Mouse (Mus musculus) C2C12 (cell line): Measurements from ENCODE around the gene Bckdhb. TPM values are rescaled to one million over a fixed set of nuclear protein-coding genes. Genes with fewer than 3 reads are reported as not detected.

Experiments
- H3K27me3 ChIP-seq: one replicate; pipeline ENCODE4 v1.6.1; 2011; ENCODE audit not compliant: control insufficient read depth, insufficient read depth, insufficient read length
- H3K36me3 ChIP-seq: one replicate; pipeline ENCODE4 v1.6.1; 2011; ENCODE audit not compliant: control insufficient read depth, insufficient read depth
- H3K4me3 ChIP-seq: one replicate; pipeline ENCODE4 v1.5.1; 2011; ENCODE audit warnings: mild to moderate bottlenecking, control low read depth; ENCODE audit not compliant: poor library complexity, insufficient read depth, severe bottlenecking
- H3K79me2 ChIP-seq: one replicate; pipeline ENCODE4 v1.6.1; 2011; ENCODE audit not compliant: control insufficient read depth, insufficient read depth
- H3K79me3 ChIP-seq: one replicate; pipeline ENCODE4 v1.6.1; 2011; ENCODE audit warnings: low read depth, control low read depth
- H3ac ChIP-seq: one replicate; pipeline ENCODE3; 2011; ENCODE audit warnings: low read depth; ENCODE audit not compliant: control insufficient read depth, insufficient read length
- CEBPB ChIP-seq: IDR thresholded peaks from one replicate; pipeline ENCODE4 v1.6.1; 2011; ENCODE audit warnings: low read depth, mild to moderate bottlenecking, control low read depth, moderate library complexity
- CTCF ChIP-seq: IDR thresholded peaks from one replicate; pipeline ENCODE4 v1.5.1; 2011; ENCODE audit not compliant: control insufficient read depth, insufficient read depth, insufficient read length
- FOSL1 ChIP-seq: IDR thresholded peaks from one replicate; pipeline ENCODE4 v1.8.0; 2011; ENCODE audit warnings: mild to moderate bottlenecking, low read length; ENCODE audit not compliant: poor library complexity, insufficient read depth, severe bottlenecking
- MAX ChIP-seq: IDR thresholded peaks from one replicate; pipeline ENCODE4 v1.6.1; 2011; ENCODE audit warnings: mild to moderate bottlenecking, control low read depth
- MYOD1 ChIP-seq: IDR thresholded peaks from one replicate; pipeline ENCODE4 v1.6.1; 2011; ENCODE audit warnings: low read depth; ENCODE audit not compliant: control insufficient read depth, insufficient read length
- MYOG ChIP-seq: IDR thresholded peaks from one replicate; pipeline ENCODE4 v1.6.1; 2011; ENCODE audit not compliant: control insufficient read depth, insufficient read length; ENCODE audit errors: extremely low read depth
- USF1 ChIP-seq: IDR thresholded peaks from one replicate; pipeline ENCODE4 v1.6.1; 2011; ENCODE audit warnings: low read depth, mild to moderate bottlenecking, control low read depth, moderate library complexity
- polyA plus RNA-seq: library from polyadenylated mRNA; unstranded; fragments of >200 nt; fragmentation: generic; extraction: Trizol; gene quantifications from one replicate; pipeline ENCODE4 v1.2.1, GENCODE M21; 2012; ENCODE audit warnings: missing spikeins

Gene Bckdhb
- polyA plus RNA-seq, 1 experiment: 1.8 TPM

- no peaks in the 10 kb centered on the region for H3K27me3 ChIP-seq
- no peaks in the 10 kb centered on the region for H3K79me3 ChIP-seq
- no peaks in the 10 kb centered on the region for H3K36me3 ChIP-seq
- no peak overlapping the region for H3K4me3 ChIP-seq
- no peaks in the 10 kb centered on the region for H3K79me2 ChIP-seq
- no peak overlapping the region for H3ac ChIP-seq
- TF ChIP-seq CEBPB (peak; percentile 70), MAX (no peak), CTCF (no peak)
Observed at GRCm38 (mm10) chr9:83893767-83894330, 31.1 kb upstream of the Bckdhb start.

GRCm38 (mm10) chr9:83902086-83902485 is 22.9 kb upstream of the Bckdhb start:
- no peak overlapping the region for H3K4me3 ChIP-seq
- TF ChIP-seq MYOG (no peak), FOSL1 (no peak), CTCF (no peak), MYOD1 (no peak), USF1 (no peak), CEBPB (no peak), MAX (no peak)
- H3ac ChIP-seq: no peak overlapping the region
- no peaks in the 10 kb centered on the region for H3K36me3 ChIP-seq
- no peaks in the 10 kb centered on the region for H3K79me3 ChIP-seq
- no peaks in the 10 kb centered on the region for H3K27me3 ChIP-seq
- no peaks in the 10 kb centered on the region for H3K79me2 ChIP-seq

DNA sequence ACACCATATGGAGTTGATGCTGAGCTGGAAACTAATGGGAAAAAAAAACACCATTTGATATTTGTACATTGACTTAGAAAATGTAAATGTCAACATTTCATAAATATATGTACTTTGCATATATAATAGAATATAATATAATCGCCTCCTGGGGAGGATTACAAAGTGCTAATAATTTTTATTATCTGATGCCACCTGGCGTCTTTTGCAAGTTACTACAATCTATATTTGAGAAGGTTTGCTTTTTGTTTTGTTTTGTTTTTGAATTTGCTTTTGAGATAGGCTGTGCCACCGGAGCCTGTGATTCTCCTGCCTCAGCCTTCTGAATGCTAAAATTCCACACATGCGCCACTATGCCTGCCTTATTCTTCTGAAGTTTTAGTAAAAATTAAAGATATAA is 19.1 kb upstream of the Bckdhb start:
- Histone ChIP-seq H3K4me3 (no peak overlapping the region), H3K79me2 (no peaks in the 10 kb centered on the region), H3K36me3 (no peaks in the 10 kb centered on the region), H3ac (no peak overlapping the region), H3K79me3 (no peaks in the 10 kb centered on the region), H3K27me3 (no peaks in the 10 kb centered on the region)
- TF ChIP-seq FOSL1 (no peak), USF1 (no peak), MYOD1 (no peak), CTCF (no peak), MAX (no peak), MYOG (no peak), CEBPB (no peak)

GRCm38 (mm10) chr9:83907017-83907416 is 17.9 kb upstream of the Bckdhb start:
- H3K79me2 ChIP-seq: no peaks in the 10 kb centered on the region
- no peaks in the 10 kb centered on the region for H3K79me3 ChIP-seq
- TF ChIP-seq CTCF (no peak), CEBPB (no peak), MYOG (no peak), MAX (no peak), USF1 (no peak), MYOD1 (no peak), FOSL1 (no peak)
- H3K27me3 ChIP-seq: no peaks in the 10 kb centered on the region
- no peak overlapping the region for H3ac ChIP-seq
- no peak overlapping the region for H3K4me3 ChIP-seq
- no peaks in the 10 kb centered on the region for H3K36me3 ChIP-seq

DNA sequence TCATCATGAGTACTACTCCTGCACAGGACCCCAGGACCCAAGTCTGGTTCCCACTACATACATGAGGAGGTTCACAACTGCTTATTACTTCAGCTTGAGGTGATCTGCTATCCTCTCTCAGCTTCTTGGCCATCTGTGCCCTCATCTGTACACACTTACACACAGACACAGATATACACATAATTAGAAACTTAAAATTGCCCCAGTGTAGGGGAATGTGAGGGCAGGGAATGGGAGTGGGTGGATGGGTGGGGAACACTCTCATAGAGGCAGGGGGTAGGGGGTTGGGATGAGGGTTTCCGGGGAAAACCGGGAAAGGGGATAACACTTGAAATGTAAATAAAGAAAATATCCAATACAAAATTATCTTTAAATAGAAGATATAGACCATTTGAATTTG is 15.1 kb upstream of the Bckdhb start:
- H3ac ChIP-seq: no peak overlapping the region
- H3K27me3 ChIP-seq: no peaks in the 10 kb centered on the region
- no peaks in the 10 kb centered on the region for H3K79me2 ChIP-seq
- TF ChIP-seq MYOG: no peak
- no peak for TF ChIP-seq CTCF
- no peak for TF ChIP-seq MAX
- no peak for TF ChIP-seq CEBPB
- no peak for TF ChIP-seq FOSL1
- TF ChIP-seq USF1: no peak
- TF ChIP-seq MYOD1: no peak
- H3K79me3 ChIP-seq: no peaks in the 10 kb centered on the region
- no peaks in the 10 kb centered on the region for H3K36me3 ChIP-seq
- H3K4me3 ChIP-seq: no peak overlapping the region

DNA sequence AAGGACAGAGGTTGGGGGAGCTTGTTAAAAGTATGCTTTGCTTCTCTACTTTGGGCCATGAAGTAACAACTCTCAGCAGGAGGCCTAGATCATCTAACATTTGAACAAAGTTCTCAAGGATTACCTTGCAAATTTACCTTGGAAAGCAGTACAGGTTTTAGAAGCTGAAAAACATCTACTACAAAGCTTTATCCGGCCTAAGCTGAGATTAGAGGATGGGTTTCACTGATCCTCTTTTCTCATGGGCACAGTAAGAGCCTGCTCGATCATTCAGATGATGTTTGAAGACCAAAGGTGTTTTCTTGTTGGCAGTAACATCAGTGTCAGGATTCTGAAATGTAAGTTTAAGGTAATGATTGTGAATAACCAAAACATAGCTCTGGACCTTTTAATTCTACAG is 14.0 kb upstream of the Bckdhb start:
- H3K79me2 ChIP-seq: no peaks in the 10 kb centered on the region
- TF ChIP-seq CEBPB (no peak), MYOD1 (no peak), MAX (no peak), USF1 (no peak), FOSL1 (no peak), MYOG (no peak), CTCF (no peak)
- H3ac ChIP-seq: no peak overlapping the region

More for the DNA sequence above, 14.0 kb upstream of the Bckdhb start:
- Histone ChIP-seq H3K36me3 (no peaks in the 10 kb centered on the region), H3K27me3 (no peaks in the 10 kb centered on the region), H3K79me3 (no peaks in the 10 kb centered on the region), H3K4me3 (no peak overlapping the region)
